Mouse (Mus musculus) limb, embryonic 14.5 days (tissue): ENCODE results near the gene Rab11fip3. TPM values are rescaled to one million over a fixed set of nuclear protein-coding genes. Genes with fewer than 3 reads are reported as not detected.

Experiments
- ATAC-seq: fragments of 200-750 bp; cut with Nextera tagmentation; 2 replicates; pipeline ENCODE4 v1.8.0; 2017; ENCODE audit warnings: low read depth, moderate number of reproducible peaks, moderate TSS enrichment; ENCODE audit not compliant: low FRiP score
- DNase-seq: peaks from one replicate; pipeline ENCODE4 v3.0.0-alpha.2; 2015; ENCODE audit warnings: low spot score
- H3K27ac ChIP-seq: fragments of 300-500 bp; sonication (generic); replicated peaks from 2 replicates; pipeline ENCODE4 v1.5.1; 2014; ENCODE audit warnings: low read depth, mild to moderate bottlenecking, low read length, moderate library complexity, mixed read lengths
- H3K27me3 ChIP-seq: fragments of 300-500 bp; sonication (generic); 2 replicates; pipeline ENCODE4 v1.6.1; 2014; ENCODE audit warnings: low read length, mixed read lengths; ENCODE audit not compliant: control insufficient read depth, insufficient read depth
- H3K36me3 ChIP-seq: fragments of 300-500 bp; sonication (generic); 2 replicates; pipeline ENCODE4 v1.6.1; 2014; ENCODE audit warnings: mild to moderate bottlenecking, low read length, moderate library complexity, mixed read lengths; ENCODE audit not compliant: control insufficient read depth, insufficient read depth
- H3K4me1 ChIP-seq: fragments of 300-500 bp; sonication (generic); 2 replicates; pipeline ENCODE4 v1.6.1; 2014; ENCODE audit warnings: antibody characterized with exemption, low read length, mixed read lengths; ENCODE audit not compliant: control insufficient read depth, insufficient read depth
- H3K4me2 ChIP-seq: fragments of 300-500 bp; sonication (generic); replicated peaks from 2 replicates; pipeline ENCODE4 v1.6.1; 2014; ENCODE audit warnings: low read depth, mild to moderate bottlenecking, low read length, moderate library complexity; ENCODE audit not compliant: severe bottlenecking
- H3K4me3 ChIP-seq: fragments of 300-500 bp; sonication (generic); replicated peaks from 2 replicates; pipeline ENCODE4 v1.5.1; 2014; ENCODE audit warnings: low read length
- H3K9ac ChIP-seq: fragments of 300-500 bp; sonication (generic); 2 replicates; pipeline ENCODE4 v1.6.1; 2014; ENCODE audit warnings: mild to moderate bottlenecking, low read depth, low read length, moderate library complexity; ENCODE audit not compliant: severe bottlenecking
- H3K9me3 ChIP-seq: fragments of 300-500 bp; sonication (generic); 2 replicates; pipeline ENCODE4 v1.6.1; 2016; ENCODE audit warnings: low read length; ENCODE audit not compliant: control insufficient read depth
- POLR2A ChIP-seq: fragments of 200-500 bp; IDR thresholded peaks from 2 replicates; pipeline ENCODE4 v1.8.0; 2012; ENCODE audit warnings: inconsistent platforms, mild to moderate bottlenecking, moderate library complexity, borderline replicate concordance; ENCODE audit not compliant: insufficient read depth, insufficient read length; ENCODE audit errors: extremely low read depth
- whole genome bisulfite sequencing: fragments of 180-500 bp; shearing (Covaris S2); extraction: QIAGEN DNeasy Blood & Tissue Kit; methylation state at CpG from one replicate; pipeline ENCODE4 v1.1.7; 2014; 5-methylcytosine and 5-hydroxymethylcytosine counted together
- polyA plus RNA-seq, 2 experiments: library from polyadenylated mRNA; depleted of rRNA in 1 of 2; stranded (reverse) in 1 of 2; unstranded in 1 of 2; fragments of >200 nt; fragmentation: Nextera tagmentation in 1 of 2; extraction: Ambion mirVana in 1 of 2; gene quantifications; 2 replicates each; pipeline versions ENCODE4 v1.2.1 to v1.2.3; 2012 to 2014

Rab11fip3 gene
- polyA plus RNA-seq, 2 experiments: 17.8 to 39.0 TPM

- no peak for ATAC-seq
- no peak overlapping the region for H3K4me2 ChIP-seq
- no peak overlapping the region for H3K9ac ChIP-seq
- peaks cover 63% of the 10 kb centered on the region for H3K36me3 ChIP-seq
- WGBS: 92% methylated on average over 23 of the region's 23 CpGs
- H3K27me3 ChIP-seq: no peaks in the 10 kb centered on the region
- H3K9me3 ChIP-seq: no peaks in the 10 kb centered on the region
- H3K4me3 ChIP-seq: no peak overlapping the region
- DNase-seq: no peak
- H3K27ac ChIP-seq: no peak overlapping the region
- no peak for TF ChIP-seq POLR2A
- H3K4me1 ChIP-seq: no peaks in the 10 kb centered on the region
These were observed 109.5 kb downstream of the Rab11fip3 start for GRCm38 (mm10) chr17:25959630-25960467.

DNA sequence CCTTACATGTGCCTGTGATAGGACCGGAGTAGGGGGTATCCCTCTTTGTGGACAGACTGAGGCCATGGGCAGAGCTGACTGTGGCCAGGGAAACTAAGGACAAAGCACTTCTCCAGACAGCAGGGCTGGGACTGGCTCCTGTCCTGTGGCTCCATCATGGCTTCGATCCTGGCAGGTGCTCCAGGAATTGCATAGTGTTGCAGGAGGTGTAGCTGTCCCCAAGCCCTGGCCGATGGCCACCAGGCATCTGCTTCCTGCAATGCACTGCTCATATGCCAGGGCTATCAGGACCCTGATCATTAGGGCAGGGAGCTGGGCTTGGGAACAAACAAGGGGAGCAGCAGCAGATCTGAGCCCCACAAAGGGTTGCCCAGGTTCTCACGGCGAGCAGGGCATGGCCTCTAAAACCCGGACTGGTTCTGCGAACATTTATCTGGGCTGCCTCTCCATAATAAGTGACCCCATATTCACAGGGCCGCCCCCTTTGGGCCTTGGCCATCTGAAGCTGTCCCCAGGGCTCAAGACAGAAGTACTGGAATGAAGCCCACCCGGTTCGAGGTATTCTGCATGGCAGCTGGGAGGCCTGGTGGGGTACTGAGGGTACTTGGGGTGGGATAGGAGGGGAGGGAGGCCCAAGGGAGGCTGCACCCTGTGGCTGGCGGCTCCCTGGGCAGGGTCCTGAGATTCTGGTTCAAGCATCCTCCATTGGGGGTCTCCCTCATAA is 110.4 kb downstream of the Rab11fip3 start:
- Histone ChIP-seq H3K27me3 (no peaks in the 10 kb centered on the region), H3K27ac (no peak overlapping the region), H3K9ac (no peak overlapping the region), H3K9me3 (no peaks in the 10 kb centered on the region), H3K4me3 (no peak overlapping the region), H3K4me1 (no peaks in the 10 kb centered on the region), H3K4me2 (no peak overlapping the region), H3K36me3 (peaks cover 57% of the 10 kb centered on the region)
- DNase-seq: no peak
- WGBS: 91% methylated on average over 11 of the region's 11 CpGs
- no peak for ATAC-seq
- TF ChIP-seq POLR2A: no peak

DNA sequence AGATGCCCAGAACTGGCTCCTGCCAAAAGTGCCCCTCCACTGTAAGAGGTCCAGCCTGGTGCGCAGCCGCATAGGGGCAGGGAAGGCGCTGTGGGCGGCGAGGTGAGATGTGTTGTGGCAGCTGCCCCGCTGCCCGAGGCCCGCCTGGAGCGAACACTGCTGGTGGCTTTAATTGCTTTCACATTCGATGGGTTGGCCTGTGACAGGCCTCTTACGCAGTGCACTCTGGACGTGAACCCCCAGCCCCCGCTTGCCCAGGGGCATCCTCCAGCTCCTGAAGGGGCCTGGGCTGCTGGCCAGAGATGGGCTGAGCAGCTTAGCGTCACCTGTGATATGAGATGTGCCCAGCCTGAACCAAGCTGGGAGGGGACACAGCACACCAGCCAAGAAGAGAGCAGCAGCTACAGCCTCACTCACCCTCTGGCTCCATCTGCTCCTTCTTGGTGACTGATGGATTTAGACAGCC is 111.7 kb downstream of the Rab11fip3 start:
- no peak for TF ChIP-seq POLR2A
- no peak for ATAC-seq
- 73% methylated on average over 14 of the region's 14 CpGs for WGBS

DNA sequence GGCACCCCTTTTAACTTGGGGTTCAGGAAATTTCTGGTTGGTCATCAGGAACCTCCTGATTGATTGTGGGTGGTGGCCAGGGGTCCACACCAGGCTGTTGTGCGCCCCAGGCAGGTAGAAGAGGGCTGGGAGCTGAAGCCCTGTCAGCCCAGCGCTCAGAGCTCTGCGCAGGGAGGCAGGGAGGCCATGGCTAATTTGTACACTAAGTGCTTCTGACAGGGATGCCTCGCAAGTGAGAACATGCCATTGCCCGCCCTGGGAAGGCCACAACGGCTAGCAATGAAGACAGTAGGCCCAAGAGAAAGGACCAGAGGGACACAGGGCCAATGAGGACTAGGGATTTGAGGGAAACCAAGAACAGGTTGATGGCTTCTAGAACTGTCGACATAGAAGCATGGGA is 112.7 kb downstream of the Rab11fip3 start:
- no peak overlapping the region for H3K4me2 ChIP-seq
- 0 out of 2 replicates have a peak overlapping the region, but pooled peaks have one; percentile 16 for H3K9ac ChIP-seq
- H3K27me3 ChIP-seq: peaks cover 21% of the 10 kb centered on the region
- no peaks in the 10 kb centered on the region for H3K9me3 ChIP-seq
- TF ChIP-seq POLR2A: no peak
- H3K4me3 ChIP-seq: no peak overlapping the region
- no peak overlapping the region for H3K27ac ChIP-seq
- DNase-seq (no peak), ATAC-seq (no peak)
- 67% methylated on average over 7 of the region's 7 CpGs for WGBS
- H3K36me3 ChIP-seq: peaks cover 35% of the 10 kb centered on the region
- H3K4me1 ChIP-seq: 0 out of 2 replicates have a peak, but pooled peaks cover 3% of the 10 kb centered on the region

More for the DNA sequence above, 111.7 kb downstream of the Rab11fip3 start:
- H3K27ac ChIP-seq: no peak overlapping the region
- no peak overlapping the region for H3K4me3 ChIP-seq
- no peak overlapping the region for H3K4me2 ChIP-seq
- H3K9ac ChIP-seq: no peak overlapping the region
- peaks cover 11% of the 10 kb centered on the region for H3K27me3 ChIP-seq
- H3K9me3 ChIP-seq: no peaks in the 10 kb centered on the region
- peaks cover 44% of the 10 kb centered on the region for H3K36me3 ChIP-seq
- DNase-seq: no peak
- no peaks in the 10 kb centered on the region for H3K4me1 ChIP-seq

- Histone ChIP-seq H3K4me1 (peaks cover 6% of the 10 kb centered on the region; the same call in 1 of the 2 replicates), H3K27me3 (peaks cover 25% of the 10 kb centered on the region), H3K9ac (0 out of 2 replicates have a peak overlapping the region, but pooled peaks have one; percentile 16), H3K27ac (no peak overlapping the region), H3K36me3 (peaks cover 32% of the 10 kb centered on the region), H3K9me3 (no peaks in the 10 kb centered on the region), H3K4me2 (no peak overlapping the region), H3K4me3 (no peak overlapping the region)
- no peak for ATAC-seq
- WGBS: 60% methylated on average over 7 of the region's 7 CpGs
- TF ChIP-seq POLR2A: no peak
- DNase-seq: no peak
These were observed 113.2 kb downstream of the Rab11fip3 start for GRCm38 (mm10) chr17:25956201-25956600.
